Mouse (Mus musculus) G1E (cell line): ENCODE measurements around the gene Olfr545.

Experiments
- CTCF ChIP-seq: IDR thresholded peaks from 2 replicates; pipeline ENCODE4 v1.5.1; 2012; ENCODE audit warnings: low read depth, low read length, inconsistent platforms, mixed read lengths
- GATA1 ChIP-seq: IDR thresholded peaks from 2 replicates; pipeline ENCODE4 v1.6.1; 2012; ENCODE audit warnings: borderline replicate concordance, low read length, inconsistent platforms, mixed read lengths
- POLR2AphosphoS5 ChIP-seq: IDR thresholded peaks from 2 replicates; pipeline ENCODE4 v1.6.1; 2012; ENCODE audit warnings: low read depth, low read length, inconsistent platforms; ENCODE audit not compliant: insufficient replicate concordance
- TAL1 ChIP-seq: conservative IDR thresholded peaks from 2 replicates; pipeline ENCODE4 v1.6.1; 2012; ENCODE audit warnings: low read depth, low read length, inconsistent platforms, mixed read lengths

DNA sequence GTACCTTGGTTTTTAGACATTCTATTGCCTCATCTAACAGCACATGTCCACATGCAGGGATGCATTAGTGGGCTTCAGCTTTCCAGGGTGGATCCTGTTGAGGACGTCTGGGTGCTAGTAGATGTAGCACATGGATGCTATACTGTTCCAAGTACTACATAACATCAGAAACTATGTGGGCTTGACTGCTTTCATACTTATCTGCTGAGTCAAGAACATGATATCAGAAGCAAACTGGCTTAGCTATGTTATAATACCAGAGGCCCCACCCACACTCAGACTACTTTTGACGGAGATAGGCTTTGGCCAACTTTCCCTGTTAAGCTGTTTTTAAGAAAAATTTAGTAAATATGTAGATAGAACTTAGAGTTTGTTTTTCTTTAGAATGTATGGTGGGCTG is 55.1 kb downstream of the Olfr545 start:
- TF ChIP-seq CTCF: no peak
- TF ChIP-seq GATA1: no peak
- TF ChIP-seq TAL1: no peak
- TF ChIP-seq POLR2AphosphoS5: no peak
